Mouse (Mus musculus) liver, embryonic 11.5 days (tissue): ENCODE measurements around the gene Asb16. TPM values are rescaled to one million over a fixed set of nuclear protein-coding genes. Genes with fewer than 3 reads are reported as not detected.

Experiments
- ATAC-seq: fragments of 200-750 bp; cut with Nextera tagmentation; replicated peaks from 2 replicates; pipeline ENCODE4 v1.8.0; 2017; ENCODE audit warnings: moderate number of reproducible peaks, mild to moderate bottlenecking, moderate TSS enrichment, moderate library complexity; ENCODE audit not compliant: low FRiP score
- DNase-seq: peaks from one replicate; pipeline ENCODE4 v3.0.0-alpha.2; 2017; ENCODE audit warnings: low spot score
- H3K27ac ChIP-seq: fragments of 300-500 bp; sonication (generic); 2 replicates; pipeline ENCODE4 v1.5.1; 2014; ENCODE audit warnings: mild to moderate bottlenecking, low read depth, low read length, control low read depth
- H3K27me3 ChIP-seq: fragments of 300-500 bp; sonication (generic); replicated peaks from 2 replicates; pipeline ENCODE4 v1.6.1; 2014; ENCODE audit warnings: low read length, mixed read lengths; ENCODE audit not compliant: control insufficient read depth, insufficient read depth
- H3K36me3 ChIP-seq: fragments of 300-500 bp; sonication (generic); 2 replicates; pipeline ENCODE4 v1.6.1; 2014; ENCODE audit warnings: mild to moderate bottlenecking, low read length, moderate library complexity, mixed read lengths; ENCODE audit not compliant: control insufficient read depth, insufficient read depth
- H3K4me1 ChIP-seq: fragments of 300-500 bp; sonication (generic); replicated peaks from 2 replicates; pipeline ENCODE4 v1.6.1; 2014; ENCODE audit warnings: low read length, mixed read lengths; ENCODE audit not compliant: control insufficient read depth, insufficient read depth
- H3K4me2 ChIP-seq: fragments of 300-500 bp; sonication (generic); 2 replicates; pipeline ENCODE4 v1.6.1; 2014; ENCODE audit warnings: mild to moderate bottlenecking, control low read depth, moderate library complexity
- H3K4me3 ChIP-seq: fragments of 300-500 bp; sonication (generic); 2 replicates; pipeline ENCODE4 v1.5.1; 2014; ENCODE audit warnings: low read depth, low read length, control low read depth
- H3K9ac ChIP-seq: fragments of 300-500 bp; sonication (generic); 2 replicates; pipeline ENCODE4 v1.6.1; 2014; ENCODE audit warnings: low read depth, low read length, control low read depth
- H3K9me3 ChIP-seq: fragments of 300-500 bp; sonication (generic); 2 replicates; pipeline ENCODE4 v1.6.1; 2016; ENCODE audit warnings: low read length, inconsistent platforms, mixed read lengths; ENCODE audit not compliant: control insufficient read depth
- WGBS: fragments of 180-500 bp; shearing (Covaris S2); extraction: QIAGEN DNeasy Blood & Tissue Kit; methylation state at CpG from one replicate; pipeline ENCODE4 v1.1.7; 2014; 5-methylcytosine and 5-hydroxymethylcytosine counted together
- polyA plus RNA-seq: library from polyadenylated mRNA; unstranded; fragments of >200 nt; fragmentation: Nextera tagmentation; extraction: Ambion mirVana; gene quantifications from 2 replicates; pipeline ENCODE4 v1.2.1, GENCODE M21; 2014

The Asb16 gene
- polyA plus RNA-seq, 1 experiment from 2014 or later = 0.05 TPM

DNA sequence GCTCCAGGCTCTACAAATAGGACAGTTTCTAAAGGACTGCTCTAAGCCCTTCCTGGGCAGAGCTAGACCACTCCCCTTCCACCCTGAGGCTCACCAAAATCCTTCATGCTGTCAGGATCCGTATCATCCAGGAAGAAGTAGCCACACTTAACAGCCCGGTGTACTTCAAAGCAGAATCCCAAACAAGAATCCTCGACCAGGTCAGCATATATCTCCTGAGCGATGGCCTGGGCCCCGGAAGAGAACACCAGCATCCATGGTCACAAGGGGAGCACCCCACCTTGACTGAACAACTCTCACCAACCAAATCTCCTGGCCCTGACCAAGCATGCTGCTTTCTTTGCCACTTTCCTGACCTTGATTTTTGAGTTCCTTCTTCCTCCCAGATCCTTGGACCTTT is 25.9 kb downstream of the Asb16 start:
- Histone ChIP-seq H3K9me3 (no peaks in the 10 kb centered on the region), H3K36me3 (peaks cover 31% of the 10 kb centered on the region), H3K4me2 (no peak overlapping the region; the same call in 1 of the 2 replicates), H3K4me1 (peaks cover 20% of the 10 kb centered on the region), H3K27me3 (no peaks in the 10 kb centered on the region), H3K27ac (peak overlapping the region; percentile 100; the same call in 1 of the 2 replicates), H3K4me3 (peak overlapping the region; percentile 77; the same call in 1 of the 2 replicates), H3K9ac (0 out of 2 replicates have a peak overlapping the region, but pooled peaks have one; percentile 67)
- 79% methylated on average over 5 of the region's 5 CpGs for WGBS
- ATAC-seq (no peak), DNase-seq (no peak)

GRCm38 (mm10) chr11:102294887-102295597 is 26.5 kb downstream of the Asb16 start:
- H3K27me3 ChIP-seq = no peaks in the 10 kb centered on the region
- H3K27ac ChIP-seq = peak overlapping the region; percentile 100
- 79% methylated on average over 12 of the region's 12 CpGs for WGBS
- peak overlapping the region; percentile 77 for H3K4me3 ChIP-seq
- peaks cover 31% of the 10 kb centered on the region for H3K36me3 ChIP-seq
- DNase-seq (no peak), ATAC-seq (no peak)
- no peaks in the 10 kb centered on the region for H3K9me3 ChIP-seq
- H3K4me1 ChIP-seq = peaks cover 20% of the 10 kb centered on the region
- H3K4me2 ChIP-seq = peak overlapping the region; percentile 67
- peak overlapping the region; percentile 67 for H3K9ac ChIP-seq

GRCm38 (mm10) chr11:102295598-102296471 is 27.3 kb downstream of the Asb16 start:
- H3K4me2 ChIP-seq = peak overlapping the region; percentile 67
- H3K9me3 ChIP-seq = no peaks in the 10 kb centered on the region
- peak overlapping the region; percentile 67 for H3K9ac ChIP-seq
- peaks cover 28% of the 10 kb centered on the region for H3K36me3 ChIP-seq
- H3K27ac ChIP-seq = peak overlapping the region; percentile 100
- peak; percentile 84 for DNase-seq
- ATAC-seq = peak; percentile 47
- peak overlapping the region; percentile 77 for H3K4me3 ChIP-seq
- no peaks in the 10 kb centered on the region for H3K27me3 ChIP-seq
- WGBS = 1% methylated on average over 43 of the region's 73 CpGs
- H3K4me1 ChIP-seq = peaks cover 20% of the 10 kb centered on the region

GRCm38 (mm10) chr11:102296491-102297472 is 28.2 kb downstream of the Asb16 start, which contains the start of gene Atxn7l3:
Atxn7l3 (minus strand) TSS chr11:102296631.
- peak within 1 kb of the TSS; percentile 100 for H3K27ac ChIP-seq
- under 1% methylated on average over 86 of the region's 125 CpGs for WGBS
- H3K36me3 ChIP-seq = peaks cover 19% of the 10 kb centered on the region
- peak within 1 kb of the TSS; percentile 77 for H3K4me3 ChIP-seq
- ATAC-seq (peak; percentile 92), DNase-seq (peak; percentile 98)
- H3K4me2 ChIP-seq = peak within 1 kb of the TSS; percentile 67
- H3K4me1 ChIP-seq = peaks cover 20% of the 10 kb centered on the region
- H3K9ac ChIP-seq = peak within 1 kb of the TSS; percentile 67
- H3K27me3 ChIP-seq = no peaks in the 10 kb centered on the region
- no peaks in the 10 kb centered on the region for H3K9me3 ChIP-seq

- 22% methylated on average over 27 of the region's 27 CpGs for WGBS
- no peaks in the 10 kb centered on the region for H3K27me3 ChIP-seq
- H3K9me3 ChIP-seq = no peaks in the 10 kb centered on the region
- peaks cover 20% of the 10 kb centered on the region for H3K4me1 ChIP-seq
- peak overlapping the region; percentile 67 for H3K9ac ChIP-seq
- ATAC-seq (no peak; the same call in 1 of the 2 replicates), DNase-seq (no peak)
- H3K4me3 ChIP-seq = peak overlapping the region; percentile 77
- H3K27ac ChIP-seq = peak overlapping the region; percentile 100
- H3K4me2 ChIP-seq = peak overlapping the region; percentile 67
- H3K36me3 ChIP-seq = peaks cover 9% of the 10 kb centered on the region
Measured at GRCm38 (mm10) chr11:102297577-102298556, 29.3 kb downstream of the Asb16 start.

GRCm38 (mm10) chr11:102299839-102300238 is 31.3 kb downstream of the Asb16 start:
- 19% methylated on average over 1 of the region's 1 CpGs for WGBS
- Histone ChIP-seq H3K9me3 (no peaks in the 10 kb centered on the region), H3K4me1 (peaks cover 13% of the 10 kb centered on the region), H3K4me3 (no peak overlapping the region), H3K27me3 (no peaks in the 10 kb centered on the region), H3K9ac (no peak overlapping the region), H3K4me2 (no peak overlapping the region), H3K36me3 (no peaks in the 10 kb centered on the region), H3K27ac (no peak overlapping the region)
- DNase-seq (no peak), ATAC-seq (no peak)

- DNase-seq (no peak), ATAC-seq (no peak)
- H3K4me2 ChIP-seq = no peak overlapping the region
- no peak overlapping the region for H3K4me3 ChIP-seq
- peaks cover 10% of the 10 kb centered on the region for H3K4me1 ChIP-seq
- WGBS = 64% methylated on average over 2 of the region's 2 CpGs
- H3K36me3 ChIP-seq = peaks cover 26% of the 10 kb centered on the region
- H3K9ac ChIP-seq = no peak overlapping the region
- H3K27ac ChIP-seq = no peak overlapping the region
- H3K27me3 ChIP-seq = no peaks in the 10 kb centered on the region
- no peaks in the 10 kb centered on the region for H3K9me3 ChIP-seq
Measured at GRCm38 (mm10) chr11:102304141-102304540, 35.6 kb downstream of the Asb16 start.
